Mouse (Mus musculus): ENCODE data around the gene Smarcb1. TPM values are rescaled to one million over a fixed set of nuclear protein-coding genes. Genes with fewer than 3 reads are reported as not detected.

Smarcb1 gene
- polyA plus RNA-seq (2014; fragmentation: Illumina TruSeq; extraction: RNeasy Lipid Tissue Mini Kit (QIAGEN cat#74804); ENCODE audit: low replicate concordance): 7.2 TPM

GRCm38 (mm10) chr10:75921026-75921725 lies at the start of gene Smarcb1:
Smarcb1 (minus strand) TSS chr10:75921617.

GRCm38 (mm10) chr10:75954381-75954811 lies 33.0 kb upstream of the Smarcb1 start, which contains the start of gene Gm5134:
Gm5134 (plus strand) TSS chr10:75954514.

GRCm38 (mm10) chr10:75942736-75943477 lies 21.5 kb upstream of the Smarcb1 start, which contains the start of gene Vpreb3:
Vpreb3 (plus strand) TSS chr10:75943057.

GRCm38 (mm10) chr10:75940520-75940919 lies 19.1 kb upstream of the Smarcb1 start, which contains the start of gene Gm867:
Gm867 (minus strand) TSS chr10:75940672.

GRCm38 (mm10) chr10:75935680-75936541 lies 14.5 kb upstream of the Smarcb1 start, which contains the start of gene Mmp11:
Mmp11 (minus strand) TSS chr10:75936496.

GRCm38 (mm10) chr10:75932891-75933290 lies 11.5 kb upstream of the Smarcb1 start, which contains the start of gene Chchd10:
Chchd10 (plus strand) TSS chr10:75933130.

GRCm38 (mm10) chr10:75893089-75893750 lies 28.2 kb downstream of the Smarcb1 start, which contains the start of gene Derl3:
Derl3 (plus strand) TSS chr10:75893413.

GRCm38 (mm10) chr10:75859786-75860470 lies 61.5 kb downstream of the Smarcb1 start, which contains the start of gene Mif:
Mif (minus strand) TSS chr10:75860240.

Other genes starting within 250 kb of the Smarcb1 start
- 2.5 TPM for gene Cabin1, start 157.3 kb downstream of the Smarcb1 start, polyA plus RNA-seq (2014; fragmentation: Illumina TruSeq; extraction: RNeasy Lipid Tissue Mini Kit (QIAGEN cat#74804); ENCODE audit: low replicate concordance)
- gene Ddt, start 148.2 kb downstream of the Smarcb1 start, polyA plus RNA-seq (2014; fragmentation: Illumina TruSeq; extraction: RNeasy Lipid Tissue Mini Kit (QIAGEN cat#74804); ENCODE audit: low replicate concordance): 2.4 TPM
- gene Gm20441, start 140.7 kb downstream of the Smarcb1 start, polyA plus RNA-seq (2014; fragmentation: Illumina TruSeq; extraction: RNeasy Lipid Tissue Mini Kit (QIAGEN cat#74804); ENCODE audit: low replicate concordance): not detected
- 36.7 TPM for gene Gstt3, start 140.2 kb downstream of the Smarcb1 start, polyA plus RNA-seq (2014; fragmentation: Illumina TruSeq; extraction: RNeasy Lipid Tissue Mini Kit (QIAGEN cat#74804); ENCODE audit: low replicate concordance)
- gene Gstt1, start 123.0 kb downstream of the Smarcb1 start, polyA plus RNA-seq (2014; fragmentation: Illumina TruSeq; extraction: RNeasy Lipid Tissue Mini Kit (QIAGEN cat#74804); ENCODE audit: low replicate concordance): 10.8 TPM
- gene Gstt4, start 99.1 kb downstream of the Smarcb1 start, polyA plus RNA-seq (2014; fragmentation: Illumina TruSeq; extraction: RNeasy Lipid Tissue Mini Kit (QIAGEN cat#74804); ENCODE audit: low replicate concordance): not detected
- 5.7 TPM for gene Gstt2, start 84.2 kb downstream of the Smarcb1 start, polyA plus RNA-seq (2014; fragmentation: Illumina TruSeq; extraction: RNeasy Lipid Tissue Mini Kit (QIAGEN cat#74804); ENCODE audit: low replicate concordance)
- not detected for gene Mif, start 61.4 kb downstream of the Smarcb1 start, polyA plus RNA-seq (2014; fragmentation: Illumina TruSeq; extraction: RNeasy Lipid Tissue Mini Kit (QIAGEN cat#74804); ENCODE audit: low replicate concordance)
- gene Derl3, start 28.2 kb downstream of the Smarcb1 start, polyA plus RNA-seq (2014; fragmentation: Illumina TruSeq; extraction: RNeasy Lipid Tissue Mini Kit (QIAGEN cat#74804); ENCODE audit: low replicate concordance): not detected
- 23.9 TPM for gene Chchd10, start 11.5 kb upstream of the Smarcb1 start, polyA plus RNA-seq (2014; fragmentation: Illumina TruSeq; extraction: RNeasy Lipid Tissue Mini Kit (QIAGEN cat#74804); ENCODE audit: low replicate concordance)
- not detected for gene Mmp11, start 14.9 kb upstream of the Smarcb1 start, polyA plus RNA-seq (2014; fragmentation: Illumina TruSeq; extraction: RNeasy Lipid Tissue Mini Kit (QIAGEN cat#74804); ENCODE audit: low replicate concordance)
- not detected for gene Gm867, start 19.1 kb upstream of the Smarcb1 start, polyA plus RNA-seq (2014; fragmentation: Illumina TruSeq; extraction: RNeasy Lipid Tissue Mini Kit (QIAGEN cat#74804); ENCODE audit: low replicate concordance)
- not detected for gene Vpreb3, start 21.4 kb upstream of the Smarcb1 start, polyA plus RNA-seq (2014; fragmentation: Illumina TruSeq; extraction: RNeasy Lipid Tissue Mini Kit (QIAGEN cat#74804); ENCODE audit: low replicate concordance)
- not detected for gene Gm5134, start 32.9 kb upstream of the Smarcb1 start, polyA plus RNA-seq (2014; fragmentation: Illumina TruSeq; extraction: RNeasy Lipid Tissue Mini Kit (QIAGEN cat#74804); ENCODE audit: low replicate concordance)
- gene Zfp280b, start 111.0 kb upstream of the Smarcb1 start, polyA plus RNA-seq (2014; fragmentation: Illumina TruSeq; extraction: RNeasy Lipid Tissue Mini Kit (QIAGEN cat#74804); ENCODE audit: low replicate concordance): 10.7 TPM
- 44.6 TPM for gene Slc5a4b, start 189.3 kb upstream of the Smarcb1 start, polyA plus RNA-seq (2014; fragmentation: Illumina TruSeq; extraction: RNeasy Lipid Tissue Mini Kit (QIAGEN cat#74804); ENCODE audit: low replicate concordance)
- gene Slc5a4a, start 225.8 kb upstream of the Smarcb1 start, polyA plus RNA-seq (2014; fragmentation: Illumina TruSeq; extraction: RNeasy Lipid Tissue Mini Kit (QIAGEN cat#74804); ENCODE audit: low replicate concordance): 40.7 TPM

All from small intestine, adult 10 weeks (tissue).